Mouse (Mus musculus) thymus, postnatal 36 days (tissue): ENCODE measurements around the gene Sipa1l2.
"Not testable (repeated sequence)": the region's sequence is repeated elsewhere in the genome, so short reads cannot be mapped to it uniquely, and the experiment has no call there.

ENCODE experiments used
- DNase-seq, 2 experiments: peaks; one replicate each; pipeline ENCODE4 v3.0.0; 2022; ENCODE audit warnings: mixed read lengths in 2 of 2

The Sipa1l2 gene

DNA sequence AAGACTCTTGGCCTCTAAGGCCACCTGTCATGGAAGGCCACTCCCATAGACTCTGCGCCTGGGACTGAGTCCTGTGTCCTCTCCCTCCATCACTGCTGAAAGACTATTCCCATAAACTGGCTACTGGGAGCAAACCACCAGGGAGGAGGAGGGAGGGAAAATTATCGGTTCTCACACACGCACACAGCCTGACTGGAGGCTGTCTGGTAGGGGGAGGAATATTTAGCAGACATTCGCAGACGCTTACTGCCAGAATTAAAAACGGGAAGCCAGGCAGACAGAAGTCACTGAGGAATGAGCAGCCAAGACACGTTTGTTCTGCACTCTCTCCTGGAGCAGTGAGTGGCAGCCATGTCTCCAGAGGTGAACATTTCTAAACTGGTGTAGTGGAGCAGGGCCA lies 35.9 kb downstream of the Sipa1l2 start:
- DNase-seq = no peak

- DNase-seq = no peak
Observed at GRCm38 (mm10) chr8:125532953-125533352, 36.7 kb downstream of the Sipa1l2 start.

GRCm38 (mm10) chr8:125532177-125532576 lies 37.4 kb downstream of the Sipa1l2 start:
- DNase-seq = no peak

- DNase-seq = peak; percentile 12 to 13
Observed at GRCm38 (mm10) chr8:125531640-125532039, 38.0 kb downstream of the Sipa1l2 start.

GRCm38 (mm10) chr8:125531088-125531438 lies 38.5 kb downstream of the Sipa1l2 start:
- DNase-seq = no peak

DNA sequence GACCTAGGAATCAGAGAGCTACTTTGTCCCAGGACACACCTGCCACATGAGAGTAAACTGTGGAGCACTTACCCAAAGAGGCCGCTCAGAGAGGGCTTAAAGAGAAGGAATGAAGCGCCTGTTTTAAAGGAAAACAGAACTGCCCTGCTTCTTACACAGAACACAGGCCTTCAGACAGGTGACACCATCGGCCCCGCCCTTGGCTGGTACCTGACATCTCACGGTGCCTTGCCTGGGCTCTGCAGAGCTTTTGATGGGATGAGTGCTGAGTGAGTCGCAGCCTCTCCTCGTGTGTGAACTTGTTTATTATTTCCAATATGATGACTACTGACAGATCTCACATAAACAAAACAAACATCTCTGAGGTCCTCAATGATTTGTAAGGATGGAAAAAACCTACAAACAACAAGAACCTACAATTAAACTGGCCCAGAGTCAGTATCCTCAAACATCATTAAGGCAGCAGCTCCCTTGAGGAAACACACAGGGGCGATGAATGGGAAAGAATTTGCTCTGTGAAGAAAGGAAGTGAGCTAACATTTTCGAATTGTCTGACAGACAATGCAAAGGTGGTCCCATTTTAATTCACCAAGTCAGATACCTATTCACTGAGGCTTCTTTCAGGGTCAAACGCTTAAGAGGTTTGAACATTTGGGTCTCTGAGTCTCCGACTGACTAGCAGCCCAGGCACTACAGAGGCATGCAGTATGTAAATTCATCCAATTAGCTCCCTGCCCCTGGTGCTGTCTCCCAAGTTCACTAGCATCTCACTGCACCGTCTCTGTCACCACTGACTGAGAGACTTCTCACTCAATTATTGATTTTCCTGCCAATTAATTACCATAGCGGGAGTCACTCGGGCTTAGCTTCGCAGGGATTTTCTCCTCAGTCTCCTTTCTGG lies 39.2 kb downstream of the Sipa1l2 start:
- DNase-seq = no peak

- no peak for DNase-seq
Observed at GRCm38 (mm10) chr8:125529019-125529418, 40.6 kb downstream of the Sipa1l2 start.

DNA sequence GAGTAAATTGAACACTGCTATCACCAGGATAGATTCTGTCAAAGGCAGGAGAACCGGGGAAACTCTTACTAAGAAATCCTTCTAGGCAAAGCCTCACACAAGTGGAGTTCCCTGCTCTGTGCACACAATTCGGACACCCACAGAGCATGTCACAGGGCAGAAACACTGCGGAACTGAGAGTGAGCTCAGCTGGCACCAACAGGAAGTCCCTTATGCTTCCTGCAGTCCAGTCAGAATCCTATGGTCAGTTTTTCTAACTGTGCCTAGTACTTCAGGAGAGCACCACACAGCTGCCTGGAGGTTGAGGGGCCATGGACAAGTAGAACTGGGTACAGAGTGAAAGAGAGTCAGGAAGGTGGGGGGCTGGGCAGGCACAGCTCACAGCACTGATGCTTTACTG lies 41.7 kb downstream of the Sipa1l2 start:
- DNase-seq = no peak

- DNase-seq = no peak
Observed at GRCm38 (mm10) chr8:125526999-125527398, 42.6 kb downstream of the Sipa1l2 start.

GRCm38 (mm10) chr8:125526582-125526981 lies 43.0 kb downstream of the Sipa1l2 start:
- no peak for DNase-seq

GRCm38 (mm10) chr8:125524479-125524878 lies 45.1 kb downstream of the Sipa1l2 start:
- no peak for DNase-seq

GRCm38 (mm10) chr8:125523213-125523612 lies 46.4 kb downstream of the Sipa1l2 start:
- DNase-seq = peak; percentile 27 to 46

DNA sequence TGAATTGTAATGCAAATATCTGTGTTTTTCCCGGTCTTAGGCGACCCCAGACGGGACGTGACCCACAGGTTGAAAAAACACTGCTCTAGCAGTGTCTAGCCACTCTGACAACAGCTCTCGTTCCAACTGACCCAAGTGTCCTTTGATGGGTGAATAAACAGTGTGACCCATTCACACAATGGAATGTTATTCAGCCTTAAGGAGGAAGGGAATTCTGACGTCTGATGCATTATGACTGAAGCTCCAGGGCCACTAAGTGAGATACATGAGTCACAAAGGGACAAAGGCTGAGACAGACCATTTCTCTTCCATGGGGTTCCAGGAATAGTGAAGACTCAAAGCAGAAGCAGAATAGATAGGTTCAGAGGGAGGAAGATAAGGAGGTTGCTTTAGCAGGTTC lies 47.5 kb downstream of the Sipa1l2 start:
- DNase-seq = no peak

- no peak for DNase-seq
Observed at GRCm38 (mm10) chr8:125521087-125521486, 48.5 kb downstream of the Sipa1l2 start.

- DNase-seq = not testable (repeated sequence)
Observed at GRCm38 (mm10) chr8:125520308-125520707, 49.3 kb downstream of the Sipa1l2 start.

- no peak for DNase-seq
Observed at GRCm38 (mm10) chr8:125518951-125519350, 50.7 kb downstream of the Sipa1l2 start.

GRCm38 (mm10) chr8:125518301-125518700 lies 51.3 kb downstream of the Sipa1l2 start:
- DNase-seq = peak; percentile 18 to 33

DNA sequence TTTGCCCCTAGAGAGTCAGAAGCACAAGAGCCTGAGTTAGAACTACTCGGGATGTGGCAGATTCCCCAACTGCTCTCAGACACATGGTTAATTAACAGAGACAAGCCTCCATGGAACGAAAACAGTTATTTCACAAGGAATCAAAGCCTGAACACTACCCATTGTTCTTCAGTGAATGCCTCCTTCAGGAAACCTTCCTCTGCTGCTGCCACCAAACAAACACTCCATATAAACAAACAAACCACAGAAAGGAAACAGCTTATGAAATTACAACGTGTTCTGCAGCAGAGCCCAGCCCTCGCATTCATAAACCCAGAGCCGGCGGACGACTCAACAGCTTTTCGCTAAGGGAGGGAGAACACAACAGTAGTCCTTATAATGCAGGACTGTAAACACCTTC lies 52.2 kb downstream of the Sipa1l2 start:
- DNase-seq = no peak

- DNase-seq = no peak
Observed at GRCm38 (mm10) chr8:125516115-125516905, 53.3 kb downstream of the Sipa1l2 start.

DNA sequence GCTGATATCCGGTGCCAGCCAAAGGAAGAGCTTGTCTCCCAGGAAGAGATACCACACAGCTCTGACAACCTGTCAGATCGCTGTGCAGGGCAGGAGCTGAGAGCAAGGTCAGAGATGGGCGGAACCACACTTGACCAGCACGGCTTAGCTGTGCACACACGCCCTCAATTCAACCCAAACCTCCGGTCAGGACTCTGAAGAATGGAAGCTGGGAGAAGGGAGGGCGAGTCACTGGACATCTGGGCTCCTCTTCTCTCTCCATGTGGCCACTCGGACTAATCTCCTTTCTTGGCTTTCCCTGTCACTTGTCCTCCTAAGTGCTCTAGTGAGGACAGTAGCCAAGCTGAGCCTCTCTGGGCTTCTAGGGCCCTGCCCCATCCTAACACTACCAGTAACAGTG lies 53.9 kb downstream of the Sipa1l2 start:
- no peak for DNase-seq

DNA sequence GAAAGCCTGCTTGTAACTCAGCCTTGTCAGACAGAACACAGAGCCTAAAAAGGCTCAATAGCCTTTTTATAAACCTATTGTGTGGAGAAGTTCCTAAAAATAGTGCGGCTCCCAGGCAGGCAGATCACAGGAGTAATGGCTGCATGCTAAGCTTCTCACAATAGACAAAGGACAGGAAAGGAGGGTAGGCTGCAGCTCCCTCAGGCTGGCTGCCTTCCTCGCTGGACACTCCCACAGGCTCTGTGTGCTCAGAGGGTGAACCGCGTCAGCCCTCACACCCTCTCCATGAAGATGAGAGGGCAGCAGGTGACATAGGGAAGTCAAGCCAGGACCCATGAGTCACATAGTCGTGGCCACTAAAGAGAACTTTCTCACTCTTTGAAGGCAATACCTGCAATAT lies 55.7 kb downstream of the Sipa1l2 start:
- no peak for DNase-seq

DNA sequence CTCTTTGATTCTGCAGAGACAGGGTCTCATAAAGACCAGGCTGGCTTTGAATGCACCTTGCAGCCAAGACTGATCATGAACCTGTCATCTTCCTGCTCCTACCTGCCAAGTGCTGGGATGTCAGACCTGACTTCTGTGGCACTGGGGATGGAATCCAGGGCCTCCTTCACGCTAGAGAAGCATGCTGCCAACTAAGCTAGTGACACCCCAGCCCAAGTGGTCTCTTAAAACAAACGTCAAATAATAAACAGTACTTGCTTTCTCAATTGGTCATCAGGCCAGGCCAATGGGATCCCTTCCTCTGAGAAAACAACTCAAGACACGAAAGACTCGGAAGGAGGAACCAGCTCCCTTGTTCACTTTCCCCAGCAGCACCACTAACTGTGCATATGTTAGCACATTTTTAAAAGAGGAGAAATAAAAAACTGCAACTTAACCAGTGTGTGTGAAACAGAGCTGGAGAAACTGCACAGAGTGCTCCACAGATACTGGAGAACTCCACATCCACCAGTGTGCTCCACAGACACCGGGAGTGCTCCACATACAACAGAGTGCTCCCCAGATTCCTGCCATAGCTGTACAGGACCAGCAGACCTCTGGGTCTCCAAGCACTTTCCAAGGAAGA lies 56.3 kb downstream of the Sipa1l2 start:
- DNase-seq = no peak

DNA sequence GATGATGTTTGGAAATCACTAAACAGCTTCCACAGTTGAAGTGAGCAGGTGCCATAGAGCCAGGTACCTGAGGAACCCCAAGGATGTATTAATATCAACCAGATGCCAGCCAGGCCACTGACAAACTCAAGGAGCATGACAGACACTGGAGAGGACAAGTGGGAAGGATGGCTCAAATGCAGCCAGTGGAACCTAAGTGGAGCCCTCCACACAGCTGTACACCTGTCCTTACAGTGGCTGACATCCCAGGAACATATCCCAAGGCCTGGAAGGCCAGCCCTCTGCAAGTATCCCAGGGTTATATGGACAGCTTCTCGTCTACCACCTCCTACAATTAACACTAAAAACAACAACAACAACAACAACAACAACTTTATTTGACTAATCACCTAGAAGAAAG lies 57.0 kb downstream of the Sipa1l2 start:
- DNase-seq = no peak
